Mouse (Mus musculus) embryonic facial prominence, embryonic 15.5 days (tissue): ENCODE results near the gene Ckap5. TPM values are rescaled to one million over a fixed set of nuclear protein-coding genes. Genes with fewer than 3 reads are reported as not detected.
"Not testable (repeated sequence)": the region's sequence is repeated elsewhere in the genome, so short reads cannot be mapped to it uniquely, and the experiment has no call there.

Experiments
- ATAC-seq: fragments of 200-750 bp; cut with Nextera tagmentation; 2 replicates; pipeline ENCODE4 v1.8.0; 2017; ENCODE audit warnings: low read depth, moderate TSS enrichment; ENCODE audit not compliant: insufficient number of reproducible peaks, low FRiP score, low TSS enrichment
- H3K27ac ChIP-seq: fragments of 300-500 bp; sonication (generic); replicated peaks from 2 replicates; pipeline ENCODE4 v1.5.1; 2015; ENCODE audit warnings: mild to moderate bottlenecking, inconsistent platforms
- H3K27me3 ChIP-seq: fragments of 300-500 bp; sonication (generic); 2 replicates; pipeline ENCODE4 v1.6.1; 2015; ENCODE audit warnings: inconsistent platforms
- H3K36me3 ChIP-seq: fragments of 300-500 bp; sonication (generic); 2 replicates; pipeline ENCODE4 v1.6.1; 2015; ENCODE audit warnings: mild to moderate bottlenecking, inconsistent platforms
- H3K4me1 ChIP-seq: fragments of 300-500 bp; sonication (generic); 2 replicates; pipeline ENCODE4 v1.6.1; 2015; ENCODE audit warnings: inconsistent platforms
- H3K4me2 ChIP-seq: fragments of 300-500 bp; sonication (generic); replicated peaks from 2 replicates; pipeline ENCODE4 v1.6.1; 2015; ENCODE audit warnings: mild to moderate bottlenecking, inconsistent platforms
- H3K4me3 ChIP-seq: fragments of 300-500 bp; sonication (generic); replicated peaks from 2 replicates; pipeline ENCODE4 v1.5.1; 2015; ENCODE audit warnings: mild to moderate bottlenecking, inconsistent platforms
- H3K9ac ChIP-seq: fragments of 300-500 bp; sonication (generic); 2 replicates; pipeline ENCODE4 v1.6.1; 2015; ENCODE audit warnings: inconsistent platforms
- H3K9me3 ChIP-seq: fragments of 300-500 bp; sonication (generic); replicated peaks from 2 replicates; pipeline ENCODE4 v1.6.1; 2016; ENCODE audit warnings: inconsistent platforms
- WGBS: fragments of 180-500 bp; shearing (Covaris S2); methylation state at CpG from one replicate; pipeline ENCODE4 v1.1.7; 2015; 5-methylcytosine and 5-hydroxymethylcytosine counted together
- polyA plus RNA-seq: library from polyadenylated mRNA; unstranded; fragments of >200 nt; fragmentation: Nextera tagmentation; extraction: Ambion mirVana; gene quantifications from 2 replicates; pipeline ENCODE4 v1.2.1, GENCODE M21; 2015

Ckap5 gene
- 60.7 and 76.0 TPM in 2 replicates for polyA plus RNA-seq

GRCm38 (mm10) chr2:91526294-91527146, at the start of gene Ckap5:
Gene Ckap5 (plus strand): TSS chr2:91526762.
- Histone ChIP-seq H3K9me3 (no peaks in the 10 kb centered on the region), H3K27me3 (no peaks in the 10 kb centered on the region), H3K9ac (peak within 1 kb of the TSS; percentile 94), H3K4me2 (peak within 1 kb of the TSS; percentile 62), H3K4me3 (peak within 1 kb of the TSS; percentile 96), H3K27ac (peak within 1 kb of the TSS; percentile 80), H3K36me3 (no peaks in the 10 kb centered on the region), H3K4me1 (peaks cover 6% of the 10 kb centered on the region)
- ATAC-seq = peak; percentile 96
- under 1% methylated on average over 64 of the region's 64 CpGs for WGBS

- Histone ChIP-seq H3K4me1 (peaks cover 15% of the 10 kb centered on the region), H3K9ac (no peak overlapping the region), H3K36me3 (peaks cover 85% of the 10 kb centered on the region), H3K27ac (no peak overlapping the region), H3K4me3 (no peak overlapping the region), H3K27me3 (no peaks in the 10 kb centered on the region), H3K4me2 (no peak overlapping the region), H3K9me3 (no peaks in the 10 kb centered on the region)
- no peak for ATAC-seq
- WGBS = 65% methylated on average over 7 of the region's 7 CpGs
Measured at GRCm38 (mm10) chr2:91476841-91477240, 49.7 kb upstream of the Ckap5 start.

GRCm38 (mm10) chr2:91480399-91480801, 46.2 kb upstream of the Ckap5 start:
- ATAC-seq = no peak
- Histone ChIP-seq H3K27me3 (no peaks in the 10 kb centered on the region), H3K27ac (no peak overlapping the region), H3K4me3 (no peak overlapping the region), H3K36me3 (peaks cover 79% of the 10 kb centered on the region), H3K4me2 (no peak overlapping the region), H3K4me1 (peaks cover 7% of the 10 kb centered on the region), H3K9ac (no peak overlapping the region), H3K9me3 (no peaks in the 10 kb centered on the region)
- whole genome bisulfite sequencing = 91% methylated on average over 9 of the region's 9 CpGs

- no peak overlapping the region for H3K27ac ChIP-seq
- H3K9me3 ChIP-seq = no peaks in the 10 kb centered on the region
- 58% methylated on average over 6 of the region's 6 CpGs for WGBS
- no peaks in the 10 kb centered on the region for H3K27me3 ChIP-seq
- H3K4me3 ChIP-seq = no peak overlapping the region
- no peak for ATAC-seq
- peaks cover 7% of the 10 kb centered on the region for H3K4me1 ChIP-seq
- no peak overlapping the region for H3K9ac ChIP-seq
- peaks cover 79% of the 10 kb centered on the region for H3K36me3 ChIP-seq
- H3K4me2 ChIP-seq = no peak overlapping the region
Measured at GRCm38 (mm10) chr2:91480805-91481514, 45.6 kb upstream of the Ckap5 start.

GRCm38 (mm10) chr2:91484698-91485097, 41.9 kb upstream of the Ckap5 start:
- no peaks in the 10 kb centered on the region for H3K9me3 ChIP-seq
- H3K27me3 ChIP-seq = no peaks in the 10 kb centered on the region
- no peaks in the 10 kb centered on the region for H3K4me1 ChIP-seq
- H3K9ac ChIP-seq = no peak overlapping the region
- peaks cover 75% of the 10 kb centered on the region for H3K36me3 ChIP-seq
- no peak for ATAC-seq
- no peak overlapping the region for H3K4me2 ChIP-seq
- no peak overlapping the region for H3K4me3 ChIP-seq
- H3K27ac ChIP-seq = no peak overlapping the region
- 75% methylated on average over 4 of the region's 4 CpGs for WGBS

GRCm38 (mm10) chr2:91485256-91485655, 41.3 kb upstream of the Ckap5 start:
- Histone ChIP-seq H3K36me3 (peaks cover 75% of the 10 kb centered on the region), H3K9me3 (no peaks in the 10 kb centered on the region), H3K27me3 (no peaks in the 10 kb centered on the region), H3K9ac (no peak overlapping the region), H3K27ac (no peak overlapping the region), H3K4me3 (no peak overlapping the region), H3K4me2 (no peak overlapping the region), H3K4me1 (no peaks in the 10 kb centered on the region)
- WGBS = 78% methylated on average over 6 of the region's 6 CpGs
- no peak for ATAC-seq

GRCm38 (mm10) chr2:91487295-91487694, 39.3 kb upstream of the Ckap5 start:
- not testable (repeated sequence) for H3K9ac ChIP-seq, H3K4me2 ChIP-seq, ATAC-seq, H3K4me1 ChIP-seq, H3K4me3 ChIP-seq, H3K27ac ChIP-seq, H3K27me3 ChIP-seq, H3K9me3 ChIP-seq
- WGBS = 47% methylated on average over 3 of the region's 3 CpGs
- H3K36me3 ChIP-seq = peaks cover 84% of the 10 kb centered on the region

- peaks cover 86% of the 10 kb centered on the region for H3K36me3 ChIP-seq
- no peak overlapping the region for H3K27ac ChIP-seq
- H3K9ac ChIP-seq = no peak overlapping the region
- H3K27me3 ChIP-seq = no peaks in the 10 kb centered on the region
- no peak for ATAC-seq
- H3K9me3 ChIP-seq = no peaks in the 10 kb centered on the region
- no peak overlapping the region for H3K4me3 ChIP-seq
- H3K4me1 ChIP-seq = no peaks in the 10 kb centered on the region
- H3K4me2 ChIP-seq = no peak overlapping the region
- WGBS = 92% methylated on average over 12 of the region's 12 CpGs
Measured at GRCm38 (mm10) chr2:91492071-91492635, 34.4 kb upstream of the Ckap5 start.

- Histone ChIP-seq H3K4me3 (no peak overlapping the region), H3K27me3 (no peaks in the 10 kb centered on the region), H3K9ac (no peak overlapping the region), H3K36me3 (peaks cover 88% of the 10 kb centered on the region), H3K27ac (no peak overlapping the region), H3K4me1 (no peaks in the 10 kb centered on the region), H3K4me2 (no peak overlapping the region), H3K9me3 (no peaks in the 10 kb centered on the region)
- WGBS = 96% methylated on average over 9 of the region's 9 CpGs
- ATAC-seq = no peak
Measured at GRCm38 (mm10) chr2:91493981-91494380, 32.6 kb upstream of the Ckap5 start.

- H3K36me3 ChIP-seq = peaks cover 85% of the 10 kb centered on the region
- no peak for ATAC-seq
- no peaks in the 10 kb centered on the region for H3K27me3 ChIP-seq
- 75% methylated on average over 8 of the region's 8 CpGs for WGBS
- H3K9me3 ChIP-seq = no peaks in the 10 kb centered on the region
- no peak overlapping the region for H3K9ac ChIP-seq
- no peak overlapping the region for H3K4me2 ChIP-seq
- H3K4me3 ChIP-seq = no peak overlapping the region
- no peak overlapping the region for H3K27ac ChIP-seq
- H3K4me1 ChIP-seq = no peaks in the 10 kb centered on the region
Measured at GRCm38 (mm10) chr2:91498093-91498719, 28.4 kb upstream of the Ckap5 start.

GRCm38 (mm10) chr2:91508076-91508475, 18.5 kb upstream of the Ckap5 start:
- H3K4me1 ChIP-seq = no peaks in the 10 kb centered on the region
- H3K9ac ChIP-seq = no peak overlapping the region
- H3K4me3 ChIP-seq = no peak overlapping the region
- no peaks in the 10 kb centered on the region for H3K27me3 ChIP-seq
- 88% methylated on average over 8 of the region's 8 CpGs for WGBS
- H3K9me3 ChIP-seq = no peaks in the 10 kb centered on the region
- H3K27ac ChIP-seq = no peak overlapping the region
- ATAC-seq = no peak
- peaks cover 75% of the 10 kb centered on the region for H3K36me3 ChIP-seq
- H3K4me2 ChIP-seq = no peak overlapping the region
